ENCODE assay signal across 23 mouse cellular contexts in the genomic region with DNA sequence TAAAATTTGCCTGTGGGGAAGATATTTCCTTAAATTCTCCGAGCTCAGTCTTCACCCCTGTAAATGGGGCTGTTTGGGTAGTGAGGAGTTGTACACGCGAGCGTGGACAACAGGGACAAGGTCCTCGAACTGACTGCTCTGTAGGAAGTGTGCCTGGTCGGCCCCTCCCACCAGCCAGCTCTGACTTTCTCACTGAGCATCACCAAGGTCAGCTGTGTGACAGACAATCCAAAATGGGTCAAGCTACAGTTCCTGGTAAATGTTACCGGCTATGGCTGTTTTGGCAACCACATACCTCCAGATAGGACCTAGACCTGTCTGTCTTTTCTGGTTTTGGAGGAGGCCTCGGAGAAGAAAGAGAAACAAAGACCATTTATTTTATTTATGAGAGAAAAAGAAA. TPM values are rescaled to one million over a fixed set of nuclear protein-coding genes. Genes with fewer than 3 reads are reported as not detected.
"Had no signal": no experiment of that assay in that cellular context is flagged by ENCODE, and none has a peak within 500 bp of the region (broad histone marks: within the 10 kb centered on the region; RNA-seq: fewer than 3 reads in every experiment).

No protein-coding gene starts in this region.

- H3K4me3 ChIP-seq: layer of hippocampus, adult 2 months; limb, embryonic 10.5 days; limb, embryonic 13.5 days; midbrain, embryonic 12.5 days; midbrain, embryonic 15.5 days; neural tube, embryonic 12.5 days; neural tube, embryonic 15.5 days had no signal

- H3K4me1 ChIP-seq: neural tube, embryonic 12.5 days had no signal

- DNase-seq: kidney, postnatal 14 days; layer of hippocampus, adult 9-11 months; liver; liver, postnatal 0 days; lung, embryonic 14.5 days; right cerebral cortex, adult 18-20 months; right cerebral cortex, postnatal 14 days; right cerebral cortex, postnatal 4 days; thymus, adult 2 months; thymus, postnatal 14 days; thymus, postnatal 4 days had no signal

- H3K36me3 ChIP-seq: limb, embryonic 10.5 days; limb, embryonic 13.5 days; midbrain, embryonic 12.5 days; midbrain, embryonic 15.5 days; neural tube, embryonic 12.5 days; neural tube, embryonic 15.5 days had no signal

- H3K9ac ChIP-seq: limb, embryonic 13.5 days; liver, embryonic 14.5 days; liver, postnatal 0 days; lung, embryonic 14.5 days; midbrain, embryonic 12.5 days; midbrain, embryonic 15.5 days; neural tube, embryonic 12.5 days; neural tube, embryonic 15.5 days had no signal

- H3K27ac ChIP-seq: limb, embryonic 10.5 days; limb, embryonic 13.5 days; liver, embryonic 14.5 days; macrophage; midbrain, embryonic 12.5 days; midbrain, embryonic 15.5 days; neural tube, embryonic 12.5 days; neural tube, embryonic 15.5 days; stomach, postnatal 0 days had no signal

- H3K9me3 ChIP-seq: limb, embryonic 10.5 days; limb, embryonic 13.5 days; midbrain, embryonic 12.5 days; midbrain, embryonic 15.5 days; neural tube, embryonic 12.5 days; neural tube, embryonic 15.5 days had no signal

- H3K27me3 ChIP-seq: midbrain, embryonic 15.5 days; neural tube, embryonic 12.5 days; neural tube, embryonic 15.5 days had no signal

- ATAC-seq: liver, postnatal 0 days; lung, postnatal 0 days; midbrain, embryonic 15.5 days had no signal

- H3K4me2 ChIP-seq: limb, embryonic 13.5 days; lung, embryonic 14.5 days; midbrain, embryonic 12.5 days; midbrain, embryonic 15.5 days; neural tube, embryonic 12.5 days; neural tube, embryonic 15.5 days had no signal

RNA-seq across cellular contexts. Expression of a gene that starts 6.0 kb away (rescaled TPM):
- total RNA-seq: megakaryocyte, adult 5-6 weeks had no signal
- polyA plus RNA-seq: macrophage; neural tube, embryonic 12.5 days had no signal
